Mouse (Mus musculus) layer of hippocampus, postnatal 14 days (tissue): ENCODE results near the gene Ccr10. TPM values are rescaled to one million over a fixed set of nuclear protein-coding genes. Genes with fewer than 3 reads are reported as not detected.
"Not testable (repeated sequence)": the region's sequence is repeated elsewhere in the genome, so short reads cannot be mapped to it uniquely, and the experiment has no call there.

Source experiments
- DNase-seq, 2 experiments: peaks; one replicate each; pipeline ENCODE4 v3.0.0; 2021 to 2022; ENCODE audit warnings: low spot score in 2 of 2, mixed read lengths in 1 of 2
- microRNA-seq, 2 experiments: library from miRNA; unstranded; fragments of <30 nt; microRNA quantifications; one replicate each; pipeline ENCODE4 v1.2.0; 2021
- total RNA-seq, 2 experiments: library from RNA; stranded (reverse); gene quantifications; 2 replicates each; pipeline ENCODE4 v1.2.3; 2021

The Ccr10 gene
- total RNA-seq, 2 experiments from 2014 or later = 0.18 TPM; not detected in 1

DNA sequence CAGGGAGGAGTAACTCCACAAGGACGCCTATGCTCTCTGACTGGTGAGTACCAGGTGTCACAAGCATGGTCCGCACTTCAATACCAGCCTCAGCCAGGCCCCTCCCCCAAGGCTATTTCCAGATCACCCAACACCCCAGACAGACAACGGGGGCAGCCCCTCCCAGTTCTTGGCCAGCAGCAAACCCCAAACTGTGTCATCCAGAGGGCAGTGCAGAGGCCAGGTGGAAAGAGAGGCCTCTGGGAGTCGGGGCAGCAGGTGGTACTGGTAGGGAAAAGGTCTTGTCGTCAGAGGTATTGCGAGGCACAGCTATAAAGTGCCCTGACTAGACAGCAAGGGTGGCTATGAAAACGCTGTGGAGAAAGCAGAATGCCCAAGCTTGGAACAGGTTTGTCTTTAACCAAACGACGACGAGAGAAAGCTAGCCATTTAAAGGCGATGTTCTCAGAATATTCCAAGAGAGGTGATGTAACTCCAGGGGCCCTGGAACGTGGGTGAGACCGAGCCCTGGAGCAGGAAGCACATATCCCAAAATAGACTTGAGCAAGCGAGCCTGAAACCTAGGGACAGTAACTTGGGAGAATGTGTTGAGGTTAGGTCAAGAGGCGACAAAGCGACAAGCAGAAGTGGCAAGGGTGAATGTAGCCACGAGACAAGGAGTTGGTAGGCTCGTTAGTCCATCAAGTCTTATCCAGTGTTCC lies 45.0 kb downstream of the Ccr10 start:
- DNase-seq = no peak

- DNase-seq = no peak
Measured at GRCm38 (mm10) chr11:101128996-101129577, 46.2 kb downstream of the Ccr10 start.

DNA sequence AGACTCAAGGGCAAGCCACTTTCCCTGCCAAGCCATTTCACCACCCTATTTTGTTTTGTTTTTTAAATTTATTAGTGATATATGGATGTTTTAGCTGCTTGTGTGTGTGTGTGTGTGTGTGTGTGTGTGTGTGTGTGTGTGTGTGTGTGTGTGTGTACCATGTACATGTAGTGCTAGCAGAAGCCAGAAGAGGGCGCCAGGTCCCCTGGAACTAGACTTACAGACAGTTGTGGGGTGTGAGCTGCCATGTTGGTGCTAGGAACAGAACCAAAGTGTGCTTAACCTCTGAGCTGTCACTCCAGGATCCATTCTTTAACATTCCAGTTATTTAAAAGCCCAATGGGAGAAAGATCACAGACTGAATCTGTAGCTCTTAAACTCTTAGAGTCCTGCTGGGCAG lies 48.2 kb downstream of the Ccr10 start:
- no peak for DNase-seq

DNA sequence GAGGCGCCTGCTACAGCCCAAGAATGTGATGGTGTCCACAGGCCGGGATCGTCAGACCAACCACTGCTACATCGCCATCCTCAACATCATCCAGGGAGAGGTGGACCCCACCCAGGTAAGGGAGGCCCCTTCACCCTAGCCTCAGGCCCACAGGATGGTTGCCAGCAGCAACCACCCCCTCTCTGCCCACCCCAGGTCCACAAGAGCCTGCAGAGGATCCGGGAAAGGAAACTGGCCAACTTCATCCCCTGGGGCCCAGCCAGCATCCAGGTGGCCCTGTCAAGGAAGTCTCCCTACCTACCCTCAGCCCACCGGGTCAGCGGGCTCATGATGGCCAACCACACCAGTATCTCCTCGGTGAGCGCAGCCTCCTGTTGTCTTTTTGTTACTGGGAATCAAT lies 50.2 kb downstream of the Ccr10 start:
- DNase-seq = not testable (repeated sequence)

DNA sequence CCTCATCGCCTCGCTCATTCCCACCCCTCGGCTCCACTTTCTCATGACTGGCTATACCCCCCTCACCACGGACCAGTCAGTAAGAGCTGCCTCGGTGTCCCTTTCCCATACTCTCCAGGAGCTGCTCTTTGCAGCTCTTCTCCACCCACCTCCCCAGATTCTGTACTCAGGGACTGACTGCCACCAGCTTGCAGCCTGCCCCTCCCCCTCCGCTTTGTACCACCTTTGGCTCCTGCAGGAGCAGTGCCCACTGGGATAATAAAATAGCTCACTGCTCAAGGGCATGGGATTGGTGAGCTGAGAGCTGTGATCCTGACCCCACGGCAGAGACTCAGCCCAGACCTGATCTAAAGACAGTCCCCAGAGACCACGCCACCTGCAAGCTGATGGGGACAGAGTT lies 50.7 kb downstream of the Ccr10 start:
- not testable (repeated sequence) for DNase-seq

Small RNA genes lying within 50 kb of the gene (microRNA-seq; reads per million reads assigned to microRNA genes)
- 0 reads per million in 2 experiments for gene Gm27626

Other genes starting within 250 kb of the Ccr10 start
- gene Stat3, start 235.9 kb downstream of the Ccr10 start, total RNA-seq = 10 to 100 TPM; 34.9 to 36.4 TPM
- 10 to 100 TPM; 16.3 to 21.5 TPM for gene Cavin1, start 204.6 kb downstream of the Ccr10 start, total RNA-seq
- 100 to 1,000 TPM; 451 to 457 TPM for gene Atp6v0a1, start 166.0 kb downstream of the Ccr10 start, total RNA-seq
- gene Naglu, start 105.4 kb downstream of the Ccr10 start, total RNA-seq = 10 to 100 TPM in 1 of 2 experiments, 1 to 10 TPM in 1; 9.3 to 10.3 TPM
- under 1 TPM; 0.38 to 0.81 TPM for gene Hsd17b1, start 97.0 kb downstream of the Ccr10 start, total RNA-seq
- gene Coasy, start 92.9 kb downstream of the Ccr10 start, total RNA-seq = 10 to 100 TPM; 32.6 to 35.7 TPM
- gene Mlx, start 88.2 kb downstream of the Ccr10 start, total RNA-seq = 10 to 100 TPM; 46.3 to 49.6 TPM
- 1 to 10 TPM; 2.7 to 4.9 TPM for gene Psmc3ip, start 80.0 kb downstream of the Ccr10 start, total RNA-seq
- 10 to 100 TPM; 57.1 to 61.1 TPM for gene Retreg3, start 55.5 kb downstream of the Ccr10 start, total RNA-seq
- gene Tubg1, start 55.5 kb downstream of the Ccr10 start, total RNA-seq = 10 to 100 TPM; 48.9 to 52.6 TPM
- 10 to 100 TPM; 36.7 to 41.0 TPM for gene Tubg2, start 19.5 kb downstream of the Ccr10 start, total RNA-seq
- gene Cntnap1, start 4.9 kb downstream of the Ccr10 start, total RNA-seq = 100 to 1,000 TPM; 137 to 149 TPM
- gene Plekhh3, start 4.1 kb downstream of the Ccr10 start, total RNA-seq = 10 to 100 TPM; 14.2 to 16.1 TPM
- 10 to 100 TPM; 38.2 to 40.0 TPM for gene Ezh1, start 51.0 kb upstream of the Ccr10 start, total RNA-seq
- gene Ramp2, start 70.6 kb upstream of the Ccr10 start, total RNA-seq = 10 to 100 TPM; 74.0 to 75.7 TPM
- 10 to 100 TPM; 72.3 to 80.9 TPM for gene Vps25, start 78.3 kb upstream of the Ccr10 start, total RNA-seq
- 1 to 10 TPM; 6.9 to 9.4 TPM for gene Wnk4, start 85.1 kb upstream of the Ccr10 start, total RNA-seq
- under 1 TPM; 0.33 to 0.46 TPM for gene Cntd1, start 103.6 kb upstream of the Ccr10 start, total RNA-seq
- gene Coa3, start 103.7 kb upstream of the Ccr10 start, total RNA-seq = 10 to 100 TPM; 82.2 to 93.7 TPM
- gene Becn1, start 126.8 kb upstream of the Ccr10 start, total RNA-seq = 100 to 1,000 TPM; 182 to 185 TPM
- 100 to 1,000 TPM; 103 to 114 TPM for gene Psme3, start 140.8 kb upstream of the Ccr10 start, total RNA-seq
- gene Aoc2, start 149.6 kb upstream of the Ccr10 start, total RNA-seq = 1 to 10 TPM; 4.8 to 5.4 TPM
- gene Aoc3, start 155.2 kb upstream of the Ccr10 start, total RNA-seq = 1 to 10 TPM; 1.6 to 2.7 TPM
- gene G6pc, start 192.1 kb upstream of the Ccr10 start, total RNA-seq = under 1 TPM in 1 of 2 experiments, not detected in 1; 0.14 TPM
- gene Aarsd1, start 242.2 kb upstream of the Ccr10 start, total RNA-seq = 10 to 100 TPM; 41.9 to 43.7 TPM
- gene Gm27029, start 249.4 kb upstream of the Ccr10 start, total RNA-seq = 1 to 10 TPM; 4.8 to 5.7 TPM
- 10 to 100 TPM; 29.7 to 30.1 TPM for gene Rundc1, start 249.6 kb upstream of the Ccr10 start, total RNA-seq
- 1 to 10 TPM; 3.2 to 4.8 TPM for gene Ptges3l, start 249.9 kb upstream of the Ccr10 start, total RNA-seq